Mouse (Mus musculus) hindbrain, embryonic 14.5 days (tissue): ENCODE data around the gene Strip2. TPM values are rescaled to one million over a fixed set of nuclear protein-coding genes. Genes with fewer than 3 reads are reported as not detected.

ENCODE experiments used
- ATAC-seq: fragments of 200-750 bp; cut with Nextera tagmentation; 2 replicates; pipeline ENCODE4 v1.8.0; 2017; ENCODE audit warnings: moderate number of reproducible peaks, mild to moderate bottlenecking, moderate TSS enrichment, moderate library complexity; ENCODE audit not compliant: low FRiP score
- DNase-seq: peaks from one replicate; pipeline ENCODE4 v3.0.0-alpha.2; 2015; ENCODE audit warnings: low spot score
- H3K27ac ChIP-seq: fragments of 300-500 bp; sonication (generic); 2 replicates; pipeline ENCODE4 v1.5.1; 2014; ENCODE audit warnings: mild to moderate bottlenecking, moderate library complexity
- H3K27me3 ChIP-seq: fragments of 300-500 bp; sonication (generic); 2 replicates; pipeline ENCODE4 v1.6.1; 2014; ENCODE audit warnings: mild to moderate bottlenecking, low read length, mixed read lengths; ENCODE audit not compliant: control insufficient read depth, insufficient read depth
- H3K36me3 ChIP-seq: fragments of 300-500 bp; sonication (generic); replicated peaks from 2 replicates; pipeline ENCODE4 v1.6.1; 2014; ENCODE audit not compliant: control insufficient read depth, insufficient read depth
- H3K4me1 ChIP-seq: fragments of 300-500 bp; sonication (generic); replicated peaks from 2 replicates; pipeline ENCODE4 v1.6.1; 2014; ENCODE audit warnings: antibody characterized with exemption, low read length, mixed read lengths; ENCODE audit not compliant: control insufficient read depth, insufficient read depth
- H3K4me2 ChIP-seq: fragments of 300-500 bp; sonication (generic); replicated peaks from 2 replicates; pipeline ENCODE4 v1.6.1; 2014; ENCODE audit warnings: mild to moderate bottlenecking, moderate library complexity
- H3K4me3 ChIP-seq: fragments of 300-500 bp; sonication (generic); replicated peaks from 2 replicates; pipeline ENCODE4 v1.5.1; 2014; ENCODE audit warnings: mild to moderate bottlenecking, low read length
- H3K9ac ChIP-seq: fragments of 300-500 bp; sonication (generic); 2 replicates; pipeline ENCODE4 v1.6.1; 2014
- H3K9me3 ChIP-seq: fragments of 300-500 bp; sonication (generic); 2 replicates; pipeline ENCODE4 v1.6.1; 2016; ENCODE audit warnings: low read length; ENCODE audit not compliant: control insufficient read depth
- WGBS: fragments of 180-500 bp; shearing (Covaris S2); extraction: QIAGEN DNeasy Blood & Tissue Kit; methylation state at CpG from one replicate; pipeline ENCODE4 v1.1.7; 2014; 5-methylcytosine and 5-hydroxymethylcytosine counted together
- polyA plus RNA-seq: library from polyadenylated mRNA; unstranded; fragments of >200 nt; fragmentation: Nextera tagmentation; extraction: Ambion mirVana; gene quantifications from 2 replicates; pipeline ENCODE4 v1.2.1, GENCODE M21; 2014

The Strip2 gene
- polyA plus RNA-seq, 1 experiment from 2014 or later: 6.1 TPM

- Histone ChIP-seq H3K36me3 (no peaks in the 10 kb centered on the region), H3K4me3 (no peak overlapping the region), H3K27me3 (0 out of 2 replicates have a peak, but pooled peaks cover 11% of the 10 kb centered on the region), H3K4me2 (no peak overlapping the region), H3K27ac (no peak overlapping the region), H3K9me3 (no peaks in the 10 kb centered on the region), H3K4me1 (no peaks in the 10 kb centered on the region), H3K9ac (no peak overlapping the region)
- no peak for DNase-seq
- no peak for ATAC-seq
Observed at GRCm38 (mm10) chr6:29981797-29982196, 65.0 kb downstream of the Strip2 start.

- Histone ChIP-seq H3K4me3 (peak overlapping the region; percentile 42), H3K4me2 (peak overlapping the region; percentile 86), H3K9me3 (no peaks in the 10 kb centered on the region), H3K27ac (no peak overlapping the region), H3K9ac (peak overlapping the region; percentile 54), H3K27me3 (0 out of 2 replicates have a peak, but pooled peaks cover 14% of the 10 kb centered on the region), H3K36me3 (no peaks in the 10 kb centered on the region), H3K4me1 (no peaks in the 10 kb centered on the region)
- DNase-seq: peak; percentile 64
- peak; percentile 65; the same call in 1 of the 2 replicates for ATAC-seq
- WGBS: 1% methylated on average over 37 of the region's 37 CpGs
Observed at GRCm38 (mm10) chr6:29985058-29985498, 68.3 kb downstream of the Strip2 start.

- Histone ChIP-seq H3K4me2 (peak overlapping the region; percentile 86), H3K27ac (no peak overlapping the region), H3K27me3 (0 out of 2 replicates have a peak, but pooled peaks cover 14% of the 10 kb centered on the region), H3K9me3 (no peaks in the 10 kb centered on the region), H3K4me1 (no peaks in the 10 kb centered on the region), H3K36me3 (no peaks in the 10 kb centered on the region), H3K4me3 (peak overlapping the region; percentile 42), H3K9ac (peak overlapping the region; percentile 54)
- under 1% methylated on average over 14 of the region's 14 CpGs for WGBS
- no peak for DNase-seq
- ATAC-seq: peak; percentile 27; the same call in 1 of the 2 replicates
Observed at GRCm38 (mm10) chr6:29985504-29985903, 68.7 kb downstream of the Strip2 start.

- Histone ChIP-seq H3K4me3 (peak overlapping the region; percentile 42), H3K9me3 (no peaks in the 10 kb centered on the region), H3K27me3 (0 out of 2 replicates have a peak, but pooled peaks cover 14% of the 10 kb centered on the region), H3K27ac (no peak overlapping the region), H3K9ac (no peak overlapping the region), H3K4me2 (peak overlapping the region; percentile 86), H3K36me3 (no peaks in the 10 kb centered on the region), H3K4me1 (no peaks in the 10 kb centered on the region)
- 48% methylated on average over 6 of the region's 6 CpGs for WGBS
- ATAC-seq (no peak), DNase-seq (no peak)
Observed at GRCm38 (mm10) chr6:29985986-29986385, 69.2 kb downstream of the Strip2 start.

GRCm38 (mm10) chr6:29987246-29987645 is 70.4 kb downstream of the Strip2 start:
- H3K36me3 ChIP-seq: no peaks in the 10 kb centered on the region
- 0 out of 2 replicates have a peak, but pooled peaks cover 14% of the 10 kb centered on the region for H3K27me3 ChIP-seq
- DNase-seq (no peak), ATAC-seq (no peak)
- H3K4me1 ChIP-seq: no peaks in the 10 kb centered on the region
- no peak overlapping the region for H3K27ac ChIP-seq
- no peak overlapping the region for H3K4me2 ChIP-seq
- 66% methylated on average over 3 of the region's 3 CpGs for WGBS
- no peak overlapping the region for H3K4me3 ChIP-seq
- no peaks in the 10 kb centered on the region for H3K9me3 ChIP-seq
- no peak overlapping the region for H3K9ac ChIP-seq

GRCm38 (mm10) chr6:29998140-29998539 is 81.3 kb downstream of the Strip2 start:
- no peak for DNase-seq
- WGBS: 77% methylated on average over 9 of the region's 9 CpGs

GRCm38 (mm10) chr6:29998771-29999170 is 82.0 kb downstream of the Strip2 start:
- no peaks in the 10 kb centered on the region for H3K27me3 ChIP-seq
- no peak overlapping the region for H3K4me3 ChIP-seq
- DNase-seq (no peak), ATAC-seq (no peak)
- H3K36me3 ChIP-seq: no peaks in the 10 kb centered on the region
- H3K9ac ChIP-seq: no peak overlapping the region
- no peak overlapping the region for H3K4me2 ChIP-seq
- no peaks in the 10 kb centered on the region for H3K4me1 ChIP-seq
- 66% methylated on average over 4 of the region's 4 CpGs for WGBS
- no peak overlapping the region for H3K27ac ChIP-seq
- no peaks in the 10 kb centered on the region for H3K9me3 ChIP-seq

More at GRCm38 (mm10) chr6:29998140-29998539, 81.3 kb downstream of the Strip2 start:
- Histone ChIP-seq H3K36me3 (no peaks in the 10 kb centered on the region), H3K4me3 (no peak overlapping the region), H3K27ac (no peak overlapping the region), H3K4me2 (no peak overlapping the region), H3K27me3 (no peaks in the 10 kb centered on the region), H3K9me3 (no peaks in the 10 kb centered on the region), H3K9ac (no peak overlapping the region), H3K4me1 (no peaks in the 10 kb centered on the region)
- ATAC-seq: no peak

- H3K4me3 ChIP-seq: no peak overlapping the region
- no peak overlapping the region for H3K27ac ChIP-seq
- H3K4me1 ChIP-seq: no peaks in the 10 kb centered on the region
- H3K36me3 ChIP-seq: no peaks in the 10 kb centered on the region
- H3K9ac ChIP-seq: no peak overlapping the region
- H3K4me2 ChIP-seq: no peak overlapping the region
- H3K27me3 ChIP-seq: no peaks in the 10 kb centered on the region
- no peaks in the 10 kb centered on the region for H3K9me3 ChIP-seq
- DNase-seq (no peak), ATAC-seq (no peak)
- WGBS: 72% methylated on average over 9 of the region's 9 CpGs
Observed at GRCm38 (mm10) chr6:30002628-30003027, 85.8 kb downstream of the Strip2 start.

GRCm38 (mm10) chr6:30005851-30006250 is 89.0 kb downstream of the Strip2 start:
- Histone ChIP-seq H3K9ac (no peak overlapping the region), H3K4me3 (no peak overlapping the region), H3K27me3 (no peaks in the 10 kb centered on the region), H3K27ac (no peak overlapping the region), H3K36me3 (no peaks in the 10 kb centered on the region), H3K9me3 (no peaks in the 10 kb centered on the region), H3K4me1 (no peaks in the 10 kb centered on the region), H3K4me2 (no peak overlapping the region)
- 89% methylated on average over 1 of the region's 1 CpGs for WGBS
- ATAC-seq (no peak), DNase-seq (no peak)

GRCm38 (mm10) chr6:30009204-30009603 is 92.4 kb downstream of the Strip2 start:
- Histone ChIP-seq H3K4me2 (no peak overlapping the region), H3K4me3 (no peak overlapping the region), H3K36me3 (no peaks in the 10 kb centered on the region), H3K4me1 (no peaks in the 10 kb centered on the region), H3K9ac (no peak overlapping the region), H3K27ac (no peak overlapping the region), H3K27me3 (no peaks in the 10 kb centered on the region), H3K9me3 (no peaks in the 10 kb centered on the region)
- 80% methylated on average over 7 of the region's 7 CpGs for WGBS
- ATAC-seq (no peak), DNase-seq (no peak)
